Mouse (Mus musculus) hindbrain, postnatal 0 days (tissue): Measurements from ENCODE around the gene Slc15a5. TPM values are rescaled to one million over a fixed set of nuclear protein-coding genes. Genes with fewer than 3 reads are reported as not detected.

Experiments
- ATAC-seq: fragments of 200-750 bp; cut with Nextera tagmentation; 2 replicates; pipeline ENCODE4 v1.8.0; 2017; ENCODE audit warnings: mild to moderate bottlenecking, moderate TSS enrichment, moderate library complexity
- DNase-seq: peaks from one replicate; pipeline ENCODE4 v3.0.0-alpha.2; 2015; ENCODE audit warnings: low spot score
- H3K27ac ChIP-seq: fragments of 300-500 bp; sonication (generic); 2 replicates; pipeline ENCODE4 v1.5.1; 2014; ENCODE audit warnings: mild to moderate bottlenecking
- H3K27me3 ChIP-seq: fragments of 300-500 bp; sonication (generic); 2 replicates; pipeline ENCODE4 v1.6.1; 2014; ENCODE audit warnings: low read length, mixed read lengths; ENCODE audit not compliant: insufficient read depth
- H3K36me3 ChIP-seq: fragments of 300-500 bp; sonication (generic); 2 replicates; pipeline ENCODE4 v1.6.1; 2014; ENCODE audit warnings: low read length, mixed read lengths; ENCODE audit not compliant: insufficient read depth
- H3K4me1 ChIP-seq: fragments of 300-500 bp; sonication (generic); 2 replicates; pipeline ENCODE4 v1.6.1; 2014; ENCODE audit warnings: antibody characterized with exemption, low read length, mixed read lengths; ENCODE audit not compliant: insufficient read depth
- H3K4me2 ChIP-seq: fragments of 300-500 bp; sonication (generic); 2 replicates; pipeline ENCODE4 v1.6.1; 2014; ENCODE audit warnings: low read depth, mild to moderate bottlenecking, low read length, moderate library complexity, mixed read lengths
- H3K4me3 ChIP-seq: fragments of 300-500 bp; sonication (generic); 2 replicates; pipeline ENCODE4 v1.5.1; 2014; ENCODE audit warnings: low read length
- H3K9ac ChIP-seq: fragments of 300-500 bp; sonication (generic); replicated peaks from 2 replicates; pipeline ENCODE4 v1.6.1; 2014; ENCODE audit warnings: mild to moderate bottlenecking, low read length, moderate library complexity, mixed read lengths
- H3K9me3 ChIP-seq: fragments of 300-500 bp; sonication (generic); 2 replicates; pipeline ENCODE4 v1.6.1; 2016; ENCODE audit warnings: low read length, mixed read lengths
- CTCF ChIP-seq: IDR thresholded peaks from 2 replicates; pipeline ENCODE4 v1.5.1; 2016; ENCODE audit warnings: antibody characterized with exemption, control low read depth, low read depth
- WGBS: fragments of 180-500 bp; shearing (Covaris S2); extraction: QIAGEN DNeasy Blood & Tissue Kit; methylation state at CpG from one replicate; pipeline ENCODE4 v1.1.7; 2014; 5-methylcytosine and 5-hydroxymethylcytosine counted together
- polyA plus RNA-seq: library from polyadenylated mRNA; unstranded; fragments of >200 nt; fragmentation: Nextera tagmentation; extraction: Ambion mirVana; gene quantifications from 2 replicates; pipeline ENCODE4 v1.2.1, GENCODE M21; 2015
- total RNA-seq: library from RNA; depleted of rRNA; stranded (reverse); fragments of >200 nt; gene quantifications from 2 replicates; pipeline ENCODE4 v1.2.3, GENCODE M21; 2014; rRNA removed

Gene Slc15a5
- not detected in 2 replicates for total RNA-seq
- 0.10 and 0.15 TPM in 2 replicates for polyA plus RNA-seq

DNA sequence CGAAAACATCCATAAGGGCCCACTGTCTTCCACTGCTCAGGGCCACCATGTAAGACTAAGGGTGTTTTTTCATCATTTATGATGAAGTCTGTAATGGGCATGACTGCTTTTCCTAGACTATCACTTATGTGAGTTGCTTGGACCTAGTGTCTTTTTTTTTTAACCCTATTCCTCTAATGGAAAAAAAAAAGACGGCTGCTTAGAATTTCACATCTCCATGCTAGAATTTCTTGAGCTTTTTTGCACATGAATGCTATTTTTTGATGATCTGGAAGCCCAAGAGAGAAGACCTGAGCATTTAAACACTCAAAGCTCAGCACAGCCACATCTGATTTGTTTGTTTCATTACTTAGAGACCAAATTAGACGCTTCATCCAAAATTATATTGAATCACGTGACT, at the start of gene Slc15a5:
Gene Slc15a5, minus strand, starts transcription at position 101 of the 400 bp plus-strand sequence.
- Histone ChIP-seq H3K27me3 (no peaks in the 10 kb centered on the region), H3K4me2 (no peak within 1 kb of the TSS), H3K4me1 (no peaks in the 10 kb centered on the region), H3K27ac (no peak within 1 kb of the TSS), H3K9me3 (no peaks in the 10 kb centered on the region), H3K36me3 (no peaks in the 10 kb centered on the region), H3K4me3 (no peak within 1 kb of the TSS), H3K9ac (no peak within 1 kb of the TSS)
- no peak for TF ChIP-seq CTCF
- WGBS, result 91% methylated on average over 4 of the region's 4 CpGs
- ATAC-seq (no peak), DNase-seq (no peak)

DNA sequence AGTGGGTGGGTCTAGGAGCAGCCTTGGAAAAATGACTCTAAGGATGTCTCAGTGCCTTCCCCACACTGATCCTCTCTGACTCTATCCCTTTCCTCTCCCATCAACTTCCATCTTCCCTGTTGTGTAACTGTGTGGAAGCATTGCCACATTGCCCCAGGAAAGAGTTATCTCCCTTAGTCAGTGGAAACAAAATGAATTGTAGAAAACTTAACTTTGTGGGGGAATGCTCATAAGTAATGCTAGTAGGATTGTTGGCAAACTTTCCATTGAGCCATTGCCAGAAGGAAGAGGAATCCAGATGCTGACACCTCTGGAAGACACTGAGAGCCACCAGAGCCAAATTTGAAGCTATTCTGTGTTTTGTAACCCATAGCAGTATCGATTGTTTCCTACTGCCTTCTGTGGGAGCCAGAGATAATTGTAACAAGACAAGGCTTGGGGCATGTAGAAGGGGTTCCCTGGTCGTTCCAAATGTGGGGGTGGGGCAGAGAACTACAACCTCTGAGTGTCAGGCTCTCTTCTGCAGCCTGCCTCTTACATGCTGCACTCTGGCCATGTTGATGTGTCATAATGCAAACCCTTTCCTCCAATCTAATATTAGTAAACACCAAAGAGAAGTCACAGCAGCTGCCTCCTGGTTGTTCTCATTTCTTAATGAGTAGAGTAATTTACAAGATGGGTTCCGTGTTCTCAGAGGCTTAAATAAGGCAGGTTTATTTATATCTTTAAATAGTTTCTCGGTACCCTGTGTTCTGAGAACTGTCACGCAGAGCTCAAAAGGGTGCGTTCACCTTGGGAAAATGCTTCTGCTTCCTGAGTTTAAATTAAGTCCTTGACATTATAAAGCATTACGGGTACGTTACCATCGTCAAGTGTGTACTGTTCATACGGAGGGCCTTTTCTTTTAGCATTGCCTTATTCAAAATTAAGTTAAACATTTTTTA, 48.9 kb upstream of the Slc15a5 start:
- no peak for TF ChIP-seq CTCF
- H3K4me3 ChIP-seq, result no peak overlapping the region
- no peaks in the 10 kb centered on the region for H3K27me3 ChIP-seq
- no peaks in the 10 kb centered on the region for H3K9me3 ChIP-seq
- 73% methylated on average over 10 of the region's 10 CpGs for WGBS
- H3K4me1 ChIP-seq, result no peaks in the 10 kb centered on the region
- no peaks in the 10 kb centered on the region for H3K36me3 ChIP-seq
- DNase-seq (no peak), ATAC-seq (no peak)
- no peak overlapping the region for H3K4me2 ChIP-seq
- no peak overlapping the region for H3K9ac ChIP-seq
- no peak overlapping the region for H3K27ac ChIP-seq

GRCm38 (mm10) chr6:138117496-138117895, 37.8 kb upstream of the Slc15a5 start:
- Histone ChIP-seq H3K9me3 (no peaks in the 10 kb centered on the region), H3K27me3 (no peaks in the 10 kb centered on the region), H3K36me3 (no peaks in the 10 kb centered on the region), H3K9ac (no peak overlapping the region), H3K4me2 (no peak overlapping the region), H3K4me3 (no peak overlapping the region), H3K27ac (no peak overlapping the region), H3K4me1 (no peaks in the 10 kb centered on the region)
- no peak for TF ChIP-seq CTCF
- no peak for DNase-seq
- no peak for ATAC-seq
- WGBS, result 71% methylated on average over 3 of the region's 3 CpGs

GRCm38 (mm10) chr6:138104559-138104958, 24.8 kb upstream of the Slc15a5 start:
- no peaks in the 10 kb centered on the region for H3K36me3 ChIP-seq
- H3K9me3 ChIP-seq, result no peaks in the 10 kb centered on the region
- TF ChIP-seq CTCF, result no peak
- no peaks in the 10 kb centered on the region for H3K4me1 ChIP-seq
- no peak overlapping the region for H3K4me2 ChIP-seq
- no peaks in the 10 kb centered on the region for H3K27me3 ChIP-seq
- DNase-seq (no peak), ATAC-seq (no peak)
- H3K4me3 ChIP-seq, result no peak overlapping the region
- H3K27ac ChIP-seq, result no peak overlapping the region
- no peak overlapping the region for H3K9ac ChIP-seq

DNA sequence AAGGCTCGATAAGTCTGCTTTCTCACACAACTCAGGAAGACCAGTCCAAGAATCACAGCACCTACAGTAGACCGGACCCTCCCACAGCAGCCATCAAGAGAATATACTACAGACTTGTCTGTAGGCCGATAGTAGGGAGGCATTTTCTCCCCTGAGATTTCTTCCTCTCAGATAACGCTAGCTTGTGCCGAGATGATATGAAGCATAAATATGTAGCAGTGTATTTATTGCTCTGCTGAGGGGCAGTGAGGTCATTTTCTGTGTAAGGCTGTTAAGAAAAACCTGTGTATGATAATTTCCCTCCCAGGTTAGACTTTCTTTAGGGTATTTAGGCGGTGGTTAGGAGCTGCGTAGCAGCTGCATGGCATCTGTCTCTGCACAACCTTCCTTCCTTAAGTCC, 23.2 kb upstream of the Slc15a5 start:
- WGBS, result 86% methylated on average over 7 of the region's 7 CpGs
- DNase-seq, result no peak
- no peaks in the 10 kb centered on the region for H3K9me3 ChIP-seq
- no peaks in the 10 kb centered on the region for H3K27me3 ChIP-seq
- H3K27ac ChIP-seq, result no peak overlapping the region
- H3K36me3 ChIP-seq, result no peaks in the 10 kb centered on the region
- no peak for ATAC-seq
- H3K4me1 ChIP-seq, result no peaks in the 10 kb centered on the region
- no peak overlapping the region for H3K4me2 ChIP-seq
- TF ChIP-seq CTCF, result no peak
- H3K4me3 ChIP-seq, result no peak overlapping the region
- H3K9ac ChIP-seq, result no peak overlapping the region

- H3K27me3 ChIP-seq, result no peaks in the 10 kb centered on the region
- no peak for TF ChIP-seq CTCF
- H3K4me2 ChIP-seq, result no peak overlapping the region
- WGBS, result 83% methylated on average over 4 of the region's 4 CpGs
- H3K9ac ChIP-seq, result no peak overlapping the region
- H3K36me3 ChIP-seq, result no peaks in the 10 kb centered on the region
- H3K9me3 ChIP-seq, result no peaks in the 10 kb centered on the region
- DNase-seq (no peak), ATAC-seq (no peak)
- no peak overlapping the region for H3K4me3 ChIP-seq
- H3K27ac ChIP-seq, result no peak overlapping the region
- no peaks in the 10 kb centered on the region for H3K4me1 ChIP-seq
Measured at GRCm38 (mm10) chr6:138101843-138102242, 22.1 kb upstream of the Slc15a5 start.

GRCm38 (mm10) chr6:138099646-138100045, 19.9 kb upstream of the Slc15a5 start:
- ATAC-seq (no peak), DNase-seq (no peak)
- Histone ChIP-seq H3K9ac (no peak overlapping the region), H3K36me3 (no peaks in the 10 kb centered on the region), H3K4me2 (no peak overlapping the region), H3K27me3 (no peaks in the 10 kb centered on the region), H3K27ac (no peak overlapping the region), H3K4me1 (no peaks in the 10 kb centered on the region), H3K9me3 (no peaks in the 10 kb centered on the region), H3K4me3 (no peak overlapping the region)
- TF ChIP-seq CTCF, result no peak
- 75% methylated on average over 3 of the region's 3 CpGs for WGBS
